20 mouse cellular contexts compared by ENCODE assay signal in the genomic region with DNA sequence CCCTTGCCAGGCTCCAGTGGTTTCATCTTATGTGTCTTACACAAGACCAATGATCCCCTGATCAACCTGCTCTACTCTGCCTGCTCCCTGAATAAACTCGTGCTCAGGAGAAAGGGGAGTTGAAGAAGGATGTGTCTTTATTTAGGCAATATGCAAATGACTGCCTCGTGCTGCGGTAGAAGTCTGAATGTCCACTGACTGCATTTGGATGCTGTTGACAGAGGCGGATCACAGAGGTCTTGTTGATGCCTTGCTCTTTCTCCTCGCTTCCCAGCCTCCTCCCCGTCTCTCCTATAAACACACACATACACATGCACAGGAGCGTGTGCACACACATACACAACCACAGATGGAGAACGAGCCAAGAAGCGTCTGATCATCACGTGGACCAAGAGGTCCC.
"Had no signal": no experiment of that assay in that cellular context is flagged by ENCODE, and none has a peak within 500 bp of the region (broad histone marks: within the 10 kb centered on the region; RNA-seq: fewer than 3 reads in every experiment).

No protein-coding gene starts in this region.

- H3K9ac ChIP-seq: liver, embryonic 15.5 days; liver, postnatal 0 days; lung, embryonic 15.5 days; midbrain, embryonic 13.5 days; midbrain, embryonic 15.5 days; neural tube, embryonic 12.5 days; stomach, embryonic 15.5 days had no signal

- H3K27me3 ChIP-seq: liver, embryonic 15.5 days; lung, embryonic 15.5 days; midbrain, embryonic 13.5 days; midbrain, embryonic 15.5 days; neural tube, embryonic 12.5 days; stomach, embryonic 15.5 days had no signal

- H3K4me1 ChIP-seq: lung, embryonic 15.5 days; midbrain, embryonic 15.5 days; neural tube, embryonic 12.5 days; stomach, embryonic 15.5 days had no signal

- DNase-seq: liver, postnatal 0 days; lung, adult 2 months; lung, postnatal 14 days; lung, postnatal 36 days; retina, postnatal 1 day; right cerebral cortex, adult 18-20 months; right cerebral cortex, postnatal 25 days; right cerebral cortex, postnatal 4 days; thymus, adult 2 months; thymus, postnatal 25 days; thymus, postnatal 4 days had no signal

- H3K4me2 ChIP-seq: liver, embryonic 15.5 days; lung, embryonic 15.5 days; midbrain, embryonic 11.5 days; midbrain, embryonic 13.5 days; midbrain, embryonic 15.5 days; neural tube, embryonic 12.5 days; stomach, embryonic 15.5 days had no signal

- H3K4me3 ChIP-seq: liver, embryonic 15.5 days; lung, embryonic 15.5 days; midbrain, embryonic 13.5 days; midbrain, embryonic 15.5 days; neural tube, embryonic 12.5 days; stomach, embryonic 15.5 days had no signal

- H3K9me3 ChIP-seq: liver, embryonic 15.5 days; lung, embryonic 15.5 days; midbrain, embryonic 13.5 days; midbrain, embryonic 15.5 days; neural tube, embryonic 12.5 days; stomach, embryonic 15.5 days had no signal

- ATAC-seq: midbrain, embryonic 13.5 days; midbrain, embryonic 15.5 days had no signal

- H3K27ac ChIP-seq: liver, embryonic 15.5 days; lung, embryonic 15.5 days; macrophage; midbrain, embryonic 13.5 days; midbrain, embryonic 15.5 days; neural tube, embryonic 12.5 days; stomach, embryonic 15.5 days; stomach, postnatal 0 days had no signal

- H3K36me3 ChIP-seq: liver, embryonic 15.5 days; lung, embryonic 15.5 days; midbrain, embryonic 13.5 days; midbrain, embryonic 15.5 days; neural tube, embryonic 12.5 days; stomach, embryonic 15.5 days had no signal
